Mouse (Mus musculus) limb, embryonic 14.5 days (tissue): ENCODE measurements around the gene Cct8. TPM values are rescaled to one million over a fixed set of nuclear protein-coding genes. Genes with fewer than 3 reads are reported as not detected.

Experiments
- ATAC-seq: fragments of 200-750 bp; cut with Nextera tagmentation; 2 replicates; pipeline ENCODE4 v1.8.0; 2017; ENCODE audit warnings: low read depth, moderate number of reproducible peaks, moderate TSS enrichment; ENCODE audit not compliant: low FRiP score
- DNase-seq: peaks from one replicate; pipeline ENCODE4 v3.0.0-alpha.2; 2015; ENCODE audit warnings: low spot score
- H3K27ac ChIP-seq: fragments of 300-500 bp; sonication (generic); replicated peaks from 2 replicates; pipeline ENCODE4 v1.5.1; 2014; ENCODE audit warnings: low read depth, mild to moderate bottlenecking, low read length, moderate library complexity, mixed read lengths
- H3K27me3 ChIP-seq: fragments of 300-500 bp; sonication (generic); 2 replicates; pipeline ENCODE4 v1.6.1; 2014; ENCODE audit warnings: low read length, mixed read lengths; ENCODE audit not compliant: control insufficient read depth, insufficient read depth
- H3K36me3 ChIP-seq: fragments of 300-500 bp; sonication (generic); 2 replicates; pipeline ENCODE4 v1.6.1; 2014; ENCODE audit warnings: mild to moderate bottlenecking, low read length, moderate library complexity, mixed read lengths; ENCODE audit not compliant: control insufficient read depth, insufficient read depth
- H3K4me1 ChIP-seq: fragments of 300-500 bp; sonication (generic); 2 replicates; pipeline ENCODE4 v1.6.1; 2014; ENCODE audit warnings: antibody characterized with exemption, low read length, mixed read lengths; ENCODE audit not compliant: control insufficient read depth, insufficient read depth
- H3K4me2 ChIP-seq: fragments of 300-500 bp; sonication (generic); replicated peaks from 2 replicates; pipeline ENCODE4 v1.6.1; 2014; ENCODE audit warnings: low read depth, mild to moderate bottlenecking, low read length, moderate library complexity; ENCODE audit not compliant: severe bottlenecking
- H3K4me3 ChIP-seq: fragments of 300-500 bp; sonication (generic); replicated peaks from 2 replicates; pipeline ENCODE4 v1.5.1; 2014; ENCODE audit warnings: low read length
- H3K9ac ChIP-seq: fragments of 300-500 bp; sonication (generic); 2 replicates; pipeline ENCODE4 v1.6.1; 2014; ENCODE audit warnings: mild to moderate bottlenecking, low read depth, low read length, moderate library complexity; ENCODE audit not compliant: severe bottlenecking
- H3K9me3 ChIP-seq: fragments of 300-500 bp; sonication (generic); 2 replicates; pipeline ENCODE4 v1.6.1; 2016; ENCODE audit warnings: low read length; ENCODE audit not compliant: control insufficient read depth
- POLR2A ChIP-seq: fragments of 200-500 bp; IDR thresholded peaks from 2 replicates; pipeline ENCODE4 v1.8.0; 2012; ENCODE audit warnings: inconsistent platforms, mild to moderate bottlenecking, moderate library complexity, borderline replicate concordance; ENCODE audit not compliant: insufficient read depth, insufficient read length; ENCODE audit errors: extremely low read depth
- WGBS: fragments of 180-500 bp; shearing (Covaris S2); extraction: QIAGEN DNeasy Blood & Tissue Kit; methylation state at CpG from one replicate; pipeline ENCODE4 v1.1.7; 2014; 5-methylcytosine and 5-hydroxymethylcytosine counted together
- polyA plus RNA-seq, 2 experiments: library from polyadenylated mRNA; depleted of rRNA in 1 of 2; stranded (reverse) in 1 of 2; unstranded in 1 of 2; fragments of >200 nt; fragmentation: Nextera tagmentation in 1 of 2; extraction: Ambion mirVana in 1 of 2; gene quantifications; 2 replicates each; pipeline versions ENCODE4 v1.2.1 to v1.2.3; 2012 to 2014

The Cct8 gene
- polyA plus RNA-seq, 2 experiments = 190 to 392 TPM

DNA sequence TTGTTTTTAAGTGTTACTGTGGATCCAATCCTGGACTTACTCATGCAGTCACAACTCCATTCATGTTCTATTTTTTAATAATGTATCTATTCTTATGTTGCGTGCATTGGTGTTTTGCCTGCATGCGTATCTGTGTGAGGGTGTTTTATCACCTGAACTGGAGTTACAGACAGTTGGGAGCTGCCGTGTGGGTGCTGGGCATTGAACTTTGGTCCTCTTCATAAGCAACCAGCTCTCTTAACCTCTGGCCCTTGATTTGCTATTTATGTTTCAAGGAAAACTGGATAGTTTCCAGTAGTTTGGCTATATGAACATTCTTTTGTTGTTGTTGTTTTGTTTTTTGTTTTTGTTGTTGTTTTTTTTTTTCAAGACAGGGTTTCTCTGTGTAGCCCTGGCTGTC lies 50.1 kb downstream of the Cct8 start:
- ATAC-seq = no peak
- TF ChIP-seq POLR2A = no peak
- Histone ChIP-seq H3K9ac (no peak overlapping the region), H3K9me3 (no peaks in the 10 kb centered on the region), H3K4me1 (0 out of 2 replicates have a peak, but pooled peaks cover 7% of the 10 kb centered on the region), H3K27ac (no peak overlapping the region), H3K4me2 (no peak overlapping the region), H3K4me3 (no peak overlapping the region), H3K27me3 (no peaks in the 10 kb centered on the region), H3K36me3 (no peaks in the 10 kb centered on the region)
- WGBS = 92% methylated on average over 3 of the region's 3 CpGs
- DNase-seq = no peak

DNA sequence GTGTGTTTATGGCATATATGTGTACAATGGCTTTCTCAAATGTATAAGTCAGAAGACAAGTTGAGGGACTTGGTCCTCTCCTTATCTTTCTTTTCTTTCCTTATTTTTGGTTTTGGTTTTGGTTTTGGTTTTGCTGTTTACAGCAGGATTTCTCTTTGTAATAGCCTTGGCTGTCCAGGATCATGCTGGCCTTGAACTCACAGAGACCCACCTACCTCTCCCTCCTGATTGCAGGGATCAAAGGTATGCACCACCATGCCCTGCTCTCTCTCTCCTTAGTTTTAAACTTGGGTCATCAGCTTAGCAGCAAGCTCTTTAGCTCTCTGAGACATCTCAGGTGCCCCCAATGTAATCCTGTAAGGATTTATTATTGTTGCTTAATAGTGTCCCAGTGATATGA lies 50.6 kb downstream of the Cct8 start:
- ATAC-seq = no peak
- no peak for TF ChIP-seq POLR2A
- Histone ChIP-seq H3K9me3 (no peaks in the 10 kb centered on the region), H3K4me2 (no peak overlapping the region), H3K27ac (no peak overlapping the region), H3K9ac (no peak overlapping the region), H3K36me3 (no peaks in the 10 kb centered on the region), H3K4me3 (no peak overlapping the region), H3K4me1 (0 out of 2 replicates have a peak, but pooled peaks cover 7% of the 10 kb centered on the region), H3K27me3 (no peaks in the 10 kb centered on the region)
- no peak for DNase-seq

DNA sequence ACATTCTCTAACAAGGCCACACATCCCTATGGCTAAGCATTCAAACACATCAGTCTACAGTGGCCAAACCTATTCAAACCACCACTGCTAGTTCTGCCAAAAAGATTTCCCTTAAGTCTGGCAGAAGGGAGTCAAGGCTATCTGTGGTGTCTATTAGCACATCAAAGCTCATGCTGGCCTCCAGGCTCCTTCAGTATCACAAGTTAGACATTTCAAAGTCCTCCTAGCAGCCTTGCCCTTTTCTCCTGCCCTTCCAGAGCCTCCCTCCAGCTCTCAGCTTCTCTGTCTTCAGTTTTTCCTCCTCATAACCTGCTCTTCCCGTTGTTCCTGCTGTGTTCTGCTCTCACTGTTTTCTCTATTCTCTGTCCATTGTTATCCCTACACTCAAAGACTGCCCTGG lies 51.6 kb downstream of the Cct8 start:
- TF ChIP-seq POLR2A = no peak
- Histone ChIP-seq H3K9me3 (no peaks in the 10 kb centered on the region), H3K9ac (no peak overlapping the region), H3K27me3 (no peaks in the 10 kb centered on the region), H3K4me3 (no peak overlapping the region), H3K36me3 (no peaks in the 10 kb centered on the region), H3K27ac (no peak overlapping the region), H3K4me2 (no peak overlapping the region), H3K4me1 (0 out of 2 replicates have a peak, but pooled peaks cover 10% of the 10 kb centered on the region)
- DNase-seq = no peak
- ATAC-seq = no peak
- WGBS = 46% methylated on average over 1 of the region's 1 CpGs

DNA sequence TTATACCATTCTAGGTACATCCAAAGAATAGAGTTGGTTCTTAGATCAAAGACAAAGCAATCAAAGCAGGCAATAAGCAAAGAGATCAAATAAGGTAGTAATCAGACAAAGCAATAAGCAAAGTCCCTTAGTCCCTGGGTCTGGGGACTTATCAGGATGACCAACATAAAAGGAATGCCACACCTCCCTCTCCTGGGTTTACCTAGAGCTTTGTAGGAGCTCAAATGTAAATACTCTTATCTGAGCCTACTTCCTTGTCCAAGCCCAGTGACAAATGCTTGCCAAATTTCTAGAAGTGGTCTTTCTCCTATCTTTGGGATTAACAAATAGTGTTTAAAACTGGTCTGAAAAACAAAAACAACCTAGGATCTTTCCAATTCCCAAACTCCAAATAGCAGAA lies 52.4 kb downstream of the Cct8 start:
- ATAC-seq = no peak
- no peak for TF ChIP-seq POLR2A

DNA sequence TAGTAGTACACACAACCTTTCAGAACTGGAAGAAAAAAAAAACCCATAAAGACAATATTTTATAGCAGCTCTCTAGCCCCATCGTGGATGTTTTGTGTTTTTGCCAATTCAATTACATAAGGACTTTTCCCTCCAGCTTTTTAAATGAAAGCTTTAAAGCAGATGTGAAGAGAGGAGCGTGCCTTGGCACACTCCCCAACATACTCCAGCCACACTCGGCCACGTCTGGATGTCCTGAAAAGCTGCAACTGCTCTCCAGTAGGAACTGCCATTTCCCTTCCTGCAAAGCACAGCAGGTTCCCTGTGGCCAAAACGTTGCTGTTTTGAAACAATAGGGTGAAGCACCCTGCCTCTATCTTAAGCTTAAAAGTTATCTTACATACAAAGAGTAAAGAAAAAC lies 53.4 kb downstream of the Cct8 start:
- Histone ChIP-seq H3K27me3 (no peaks in the 10 kb centered on the region), H3K4me3 (no peak overlapping the region), H3K4me2 (no peak overlapping the region), H3K9me3 (no peaks in the 10 kb centered on the region), H3K27ac (no peak overlapping the region), H3K4me1 (0 out of 2 replicates have a peak, but pooled peaks cover 10% of the 10 kb centered on the region), H3K9ac (no peak overlapping the region), H3K36me3 (no peaks in the 10 kb centered on the region)
- no peak for ATAC-seq
- WGBS = 28% methylated on average over 5 of the region's 5 CpGs
- no peak for TF ChIP-seq POLR2A
- peak; percentile 68 for DNase-seq

More for the DNA sequence above, 52.4 kb downstream of the Cct8 start:
- no peaks in the 10 kb centered on the region for H3K27me3 ChIP-seq
- no peak overlapping the region for H3K4me3 ChIP-seq
- H3K36me3 ChIP-seq = no peaks in the 10 kb centered on the region
- H3K4me1 ChIP-seq = 0 out of 2 replicates have a peak, but pooled peaks cover 10% of the 10 kb centered on the region
- no peak overlapping the region for H3K4me2 ChIP-seq
- no peak overlapping the region for H3K9ac ChIP-seq
- DNase-seq = no peak
- H3K9me3 ChIP-seq = no peaks in the 10 kb centered on the region
- no peak overlapping the region for H3K27ac ChIP-seq

DNA sequence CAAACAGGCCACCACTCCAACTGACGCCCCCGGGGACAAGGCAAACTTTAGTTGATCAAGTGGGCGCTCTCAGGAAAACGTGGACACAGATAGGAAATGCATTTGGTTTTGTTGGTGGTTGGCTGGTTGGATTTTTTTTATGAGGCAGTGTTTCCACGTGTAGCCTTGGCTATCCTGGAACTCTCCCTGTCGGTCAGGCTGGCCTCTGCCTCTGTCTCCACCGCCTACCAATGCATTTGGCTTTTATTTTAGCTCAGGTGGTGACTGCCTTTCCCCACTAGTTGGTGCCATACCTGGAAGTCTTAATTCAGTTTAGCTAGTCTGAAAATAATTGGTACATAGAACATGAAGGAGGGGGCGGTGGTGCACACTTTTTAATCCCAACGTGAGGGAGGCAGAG lies 54.6 kb downstream of the Cct8 start:
- WGBS = 21% methylated on average over 9 of the region's 9 CpGs
- DNase-seq = no peak
- Histone ChIP-seq H3K27me3 (no peaks in the 10 kb centered on the region), H3K4me1 (0 out of 2 replicates have a peak, but pooled peaks cover 10% of the 10 kb centered on the region), H3K36me3 (peaks cover 3% of the 10 kb centered on the region; the same call in 1 of the 2 replicates), H3K4me3 (peak overlapping the region; percentile 78), H3K9ac (peak overlapping the region; percentile 83), H3K9me3 (no peaks in the 10 kb centered on the region), H3K27ac (no peak overlapping the region), H3K4me2 (peak overlapping the region; percentile 60)
- no peak for ATAC-seq
- no peak for TF ChIP-seq POLR2A
